In genomic region chr4:140906076-140906826, GRCm38 (mm10) we compare ENCODE assay signal across 8 mouse cellular contexts. TPM values are rescaled to one million over a fixed set of nuclear protein-coding genes. Genes with fewer than 3 reads are reported as not detected.
DNase-seq lines count a peak whose midpoint lies in the region; ATAC-seq lines count a peak whose summit lies in the region.

Padi2 (plus strand) TSS chr4:140906344.

- DNase-seq in adrenal gland, postnatal 10 days = peak; percentile 82
- DNase-seq in embryo, embryonic 10.5 days (ENCODE audit: low spot score) = peak; percentile 87
- peak in 1 of 2 experiments; percentile 43 for DNase-seq in gastrocnemius, postnatal 4 days (ENCODE audit: low spot score in 2 of 2)
- DNase-seq in left cerebral cortex, postnatal 25 days (ENCODE audit: low spot score in 2 of 2) = peak; percentile 58 to 66
- DNase-seq in right cerebral cortex, postnatal 10 days (ENCODE audit: low spot score in 2 of 2) = peak; percentile 80 to 83
- DNase-seq in urinary bladder, postnatal 25 days (ENCODE audit: low spot score) = peak; percentile 51

- WGBS in intestine, embryonic 15.5 days = 3% methylated on average over 37 of the region's 37 CpGs

- H3K4me2 ChIP-seq in intestine, embryonic 15.5 days (replicated peaks) = peak within 1 kb of the TSS; percentile 81

- intact Hi-C loops in left cerebral cortex, postnatal 25 days (cut with DNase I) = no loop called here

- peaks cover 20% of the 10 kb centered on the region for H3K27me3 ChIP-seq in intestine, embryonic 15.5 days (replicated peaks)

- H3K27ac ChIP-seq in intestine, embryonic 15.5 days = no peak within 1 kb of the TSS

- peak; percentile 87 for ATAC-seq in intestine, embryonic 15.5 days
- peak; percentile 43 for ATAC-seq in megakaryocyte-erythroid progenitor cell, adult 5-6 weeks (replicated peaks; ENCODE audit: low FRiP score, low TSS enrichment, poor library complexity, severe bottlenecking)

- peak within 1 kb of the TSS; percentile 36 for H3K9ac ChIP-seq in intestine, embryonic 15.5 days

- H3K4me3 ChIP-seq in intestine, embryonic 15.5 days (replicated peaks) = peak within 1 kb of the TSS; percentile 38

- no peaks in the 10 kb centered on the region for H3K9me3 ChIP-seq in intestine, embryonic 15.5 days

- H3K36me3 ChIP-seq in intestine, embryonic 15.5 days = no peaks in the 10 kb centered on the region

- peaks cover 21% of the 10 kb centered on the region for H3K4me1 ChIP-seq in intestine, embryonic 15.5 days (replicated peaks)

RNA-seq across cellular contexts. Expression of gene Padi2, which starts in this region (rescaled TPM):
- 1 to 10 TPM; 2.4 to 5.5 TPM for total RNA-seq in adrenal gland, postnatal 10 days (2021)
- total RNA-seq in gastrocnemius, postnatal 4 days (2021) = 10 to 100 TPM; 73.9 to 78.5 TPM
- 3.1 and 3.8 TPM in 2 replicates for polyA plus RNA-seq in intestine, embryonic 15.5 days (2015; fragmentation: Nextera tagmentation; extraction: Ambion mirVana)
- total RNA-seq in left cerebral cortex, postnatal 25 days (2021) = 10 to 100 TPM in 1 of 2 experiments, 1 to 10 TPM in 1; 9.5 to 12.1 TPM
- 1.3 and 1.6 TPM in 2 replicates for total RNA-seq in megakaryocyte-erythroid progenitor cell, adult 5-6 weeks (2014; fragmentation: Nextera tagmentation)
- 2.9 and 3.8 TPM in 2 replicates for total RNA-seq in megakaryocyte-erythroid progenitor cell, adult 5-6 weeks (2017)

Comparison
In these comparisons a context has a peak if more than half of its experiments do, and no peak if none do; other contexts are left out.
1. RNA of gene Padi2 (total RNA-seq): 73.9 to 78.5 TPM in gastrocnemius, postnatal 4 days; 9.5 to 12.1 TPM in left cerebral cortex, postnatal 25 days, 2.4 to 5.5 TPM in adrenal gland, postnatal 10 days and 1.3 to 3.8 TPM in megakaryocyte-erythroid progenitor cell, adult 5-6 weeks; every median in the first group is over 4 times any median in the second.